Mouse (Mus musculus) bone marrow macrophage, adult 2 months (primary cell): Measurements from ENCODE around the gene Txn2.

Experiments used
- CTCF ChIP-seq: IDR thresholded peaks from 2 replicates; pipeline ENCODE4 v1.5.1; 2012; ENCODE audit warnings: low read depth, mild to moderate bottlenecking, low read length, moderate library complexity
- POLR2A ChIP-seq: IDR thresholded peaks from 2 replicates; pipeline ENCODE4 v1.6.1; 2012; ENCODE audit warnings: mild to moderate bottlenecking, low read depth, low read length, borderline replicate concordance

DNA sequence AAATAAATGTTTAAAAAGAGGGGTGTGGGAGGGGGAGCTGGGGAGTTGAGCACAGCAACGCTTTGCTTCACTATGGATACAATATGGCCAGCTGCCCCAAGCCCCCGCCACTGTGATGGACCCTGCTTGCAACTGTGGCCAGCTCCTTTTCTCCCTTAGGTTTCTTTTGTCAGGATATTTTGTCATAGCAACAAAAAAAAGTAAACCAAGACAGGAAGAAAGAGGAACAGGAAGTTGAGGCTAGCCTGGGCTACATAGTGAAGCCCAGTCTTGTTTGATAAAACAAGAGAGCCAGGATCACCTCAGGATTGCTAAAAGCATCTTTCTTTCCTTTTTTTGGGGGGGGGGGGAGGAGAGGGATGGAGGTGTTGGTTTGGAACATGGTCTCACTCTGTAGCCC, 3.6 kb downstream of the Txn2 start:
- TF ChIP-seq CTCF = no peak
- no peak for TF ChIP-seq POLR2A
